Mouse (Mus musculus) heart, postnatal 0 days (tissue): Measurements from ENCODE around the gene Fdx1l.

Experiments used
- CTCF ChIP-seq: IDR thresholded peaks from 2 replicates; pipeline ENCODE4 v1.5.1; 2016; ENCODE audit warnings: antibody characterized with exemption, control low read depth, low read depth
- EP300 ChIP-seq: IDR thresholded peaks from 2 replicates; pipeline ENCODE4 v1.6.1; 2016; ENCODE audit warnings: antibody characterized with exemption, low read depth

GRCm38 (mm10) chr9:21100447-21101161 lies 27.2 kb upstream of the Fdx1l start:
- TF ChIP-seq CTCF (no peak), EP300 (no peak)
